Mouse (Mus musculus): Measurements from ENCODE around the gene Mthfd1l. TPM values are rescaled to one million over a fixed set of nuclear protein-coding genes. Genes with fewer than 3 reads are reported as not detected.
"Not testable (repeated sequence)": the region's sequence is repeated elsewhere in the genome, so short reads cannot be mapped to it uniquely, and the experiment has no call there.

Gene Mthfd1l
- polyA plus RNA-seq, 1 experiment from 2014 or later: 7.3 TPM

DNA sequence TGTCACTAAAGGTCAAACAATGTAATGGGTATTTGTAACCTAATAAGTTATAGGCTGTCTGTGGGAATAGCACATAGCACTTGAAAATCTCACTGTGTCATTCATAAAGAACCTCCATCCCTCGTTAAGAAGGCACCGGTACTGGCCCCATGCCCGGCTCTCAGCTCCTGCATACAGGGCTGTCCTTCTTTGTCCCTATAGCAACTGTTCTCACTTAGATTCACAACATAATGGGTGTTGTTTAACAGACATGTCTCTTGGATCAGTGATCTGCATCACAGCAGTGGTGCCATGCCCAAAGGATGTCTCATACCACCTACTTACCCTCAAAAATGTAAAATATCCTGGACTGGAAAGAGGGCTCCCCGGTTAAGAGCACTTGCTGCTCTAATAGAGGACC lies 90.6 kb downstream of the Mthfd1l start:
- no peak for ATAC-seq
- no peak overlapping the region for H3K27ac ChIP-seq (ENCODE audit: low read length)
- H3K4me2 ChIP-seq (ENCODE audit: low read length): no peak overlapping the region
- 82% methylated on average over 4 of the region's 4 CpGs for WGBS
- no peaks in the 10 kb centered on the region for H3K27me3 ChIP-seq (ENCODE audit: control insufficient read depth, insufficient read depth, low read depth, low read length)
- H3K4me1 ChIP-seq (ENCODE audit: control insufficient read depth, insufficient read depth, low read length): no peaks in the 10 kb centered on the region
- no peaks in the 10 kb centered on the region for H3K36me3 ChIP-seq (ENCODE audit: control insufficient read depth, insufficient read depth, low read length)
- H3K9me3 ChIP-seq (replicated peaks; ENCODE audit: control insufficient read depth, low read length, poor library complexity, severe bottlenecking): no peaks in the 10 kb centered on the region
- no peak overlapping the region for H3K9ac ChIP-seq (ENCODE audit: low read depth, low read length)
- H3K4me3 ChIP-seq (ENCODE audit: low read depth, low read length): no peak overlapping the region

DNA sequence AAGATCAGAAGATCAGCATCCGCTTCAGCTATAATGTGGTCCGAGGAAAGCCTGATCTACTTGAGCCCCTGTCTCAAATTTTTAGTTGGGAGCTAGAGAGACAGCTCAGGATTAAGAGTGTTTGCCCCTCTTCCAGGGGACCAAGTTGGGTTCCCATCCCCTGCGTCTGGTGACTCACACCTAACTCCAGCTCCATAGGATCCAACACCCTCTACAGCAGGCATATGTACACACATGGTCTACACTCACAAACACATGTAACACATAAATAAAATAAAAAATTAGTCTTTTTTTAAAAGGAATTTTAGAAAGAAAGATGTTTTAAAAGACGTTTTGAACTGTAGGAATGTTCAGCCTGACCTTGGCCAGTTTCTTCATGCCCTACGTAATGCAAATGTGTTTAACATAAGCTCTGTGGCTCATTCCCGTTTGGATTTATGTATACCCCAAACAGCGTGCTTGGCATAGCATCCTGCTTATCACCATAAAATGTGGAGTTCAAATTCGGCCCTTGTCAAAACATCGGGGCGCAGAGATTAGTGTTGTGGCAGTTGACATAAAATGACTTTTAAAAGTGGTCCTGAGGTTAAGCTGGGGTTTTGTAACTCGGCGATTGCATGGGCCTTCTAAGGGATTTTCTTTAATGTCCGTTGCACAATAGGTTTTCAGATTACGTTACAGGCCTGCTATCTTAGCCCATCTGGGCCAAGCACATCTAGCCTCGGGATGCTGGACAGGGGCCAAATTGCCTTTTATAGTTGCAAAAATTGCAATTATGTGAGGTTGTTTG lies 92.6 kb downstream of the Mthfd1l start:
- Histone ChIP-seq H3K4me2 (ENCODE audit: low read length) (no peak overlapping the region), H3K4me3 (ENCODE audit: low read depth, low read length) (no peak overlapping the region), H3K36me3 (ENCODE audit: control insufficient read depth, insufficient read depth, low read length) (no peaks in the 10 kb centered on the region), H3K27ac (ENCODE audit: low read length) (no peak overlapping the region), H3K27me3 (ENCODE audit: control insufficient read depth, insufficient read depth, low read depth, low read length) (no peaks in the 10 kb centered on the region), H3K4me1 (ENCODE audit: control insufficient read depth, insufficient read depth, low read length) (no peaks in the 10 kb centered on the region), H3K9ac (ENCODE audit: low read depth, low read length) (no peak overlapping the region), H3K9me3 (replicated peaks; ENCODE audit: control insufficient read depth, low read length, poor library complexity, severe bottlenecking) (no peaks in the 10 kb centered on the region)
- no peak for ATAC-seq
- 60% methylated on average over 15 of the region's 15 CpGs for WGBS

DNA sequence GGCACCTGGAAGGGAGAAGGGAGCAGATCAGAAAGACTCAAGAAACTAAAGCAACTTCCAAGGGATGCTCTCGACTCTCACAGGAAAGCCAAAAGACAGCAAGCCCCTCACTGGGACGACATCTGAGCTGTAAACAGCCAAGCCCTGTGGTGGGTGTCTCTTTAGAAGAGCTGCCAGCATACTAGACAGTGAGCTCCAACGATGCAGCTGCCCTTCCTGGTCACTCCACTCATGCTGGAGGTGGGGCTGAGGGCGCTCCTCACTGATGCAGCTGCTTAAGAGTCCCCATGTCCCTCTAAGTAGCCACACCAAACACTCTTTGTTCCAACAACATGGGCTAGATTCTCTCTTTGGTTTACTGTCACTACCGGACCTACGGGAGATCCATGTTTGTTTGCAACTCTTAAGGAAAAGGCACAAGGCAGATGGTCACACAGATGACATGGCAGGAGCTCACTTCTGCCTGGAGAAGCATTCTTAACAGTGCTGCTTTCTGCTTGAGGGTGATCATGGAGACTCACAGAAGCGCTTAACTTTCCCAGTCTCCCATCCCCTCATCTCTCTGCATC lies 96.4 kb downstream of the Mthfd1l start:
- no peak for ATAC-seq
- Histone ChIP-seq H3K36me3 (ENCODE audit: control insufficient read depth, insufficient read depth, low read length) (no peaks in the 10 kb centered on the region), H3K27me3 (ENCODE audit: control insufficient read depth, insufficient read depth, low read depth, low read length) (no peaks in the 10 kb centered on the region), H3K9ac (ENCODE audit: low read depth, low read length) (no peak overlapping the region), H3K27ac (ENCODE audit: low read length) (no peak overlapping the region), H3K4me1 (ENCODE audit: control insufficient read depth, insufficient read depth, low read length) (no peaks in the 10 kb centered on the region), H3K4me2 (ENCODE audit: low read length) (no peak overlapping the region), H3K4me3 (ENCODE audit: low read depth, low read length) (no peak overlapping the region), H3K9me3 (replicated peaks; ENCODE audit: control insufficient read depth, low read length, poor library complexity, severe bottlenecking) (no peaks in the 10 kb centered on the region)
- WGBS: 85% methylated on average over 7 of the region's 7 CpGs

DNA sequence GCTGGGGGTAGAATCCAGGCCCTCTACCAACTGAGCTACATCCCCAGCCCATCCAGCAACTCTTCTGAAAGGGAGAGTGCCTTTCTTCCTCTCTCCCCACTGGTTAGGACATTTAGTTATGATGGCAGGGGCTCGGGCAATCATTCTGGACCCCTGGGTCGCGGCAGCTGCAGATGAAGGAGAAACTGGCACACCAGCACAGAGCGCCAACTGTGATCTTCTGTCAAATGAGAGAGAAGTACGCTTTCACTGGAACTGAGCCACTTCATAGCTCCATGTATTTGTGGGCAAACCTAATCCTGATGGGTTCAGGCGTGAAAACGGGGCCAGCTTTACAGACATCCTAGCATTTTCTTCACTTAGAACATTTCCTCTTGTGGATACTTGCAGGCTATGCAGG lies 97.1 kb downstream of the Mthfd1l start:
- no peak overlapping the region for H3K9ac ChIP-seq (ENCODE audit: low read depth, low read length)
- ATAC-seq: peak; percentile 32
- H3K4me2 ChIP-seq (ENCODE audit: low read length): no peak overlapping the region
- H3K27me3 ChIP-seq (ENCODE audit: control insufficient read depth, insufficient read depth, low read depth, low read length): no peaks in the 10 kb centered on the region
- no peaks in the 10 kb centered on the region for H3K4me1 ChIP-seq (ENCODE audit: control insufficient read depth, insufficient read depth, low read length)
- H3K27ac ChIP-seq (ENCODE audit: low read length): no peak overlapping the region
- 86% methylated on average over 7 of the region's 7 CpGs for whole genome bisulfite sequencing
- no peaks in the 10 kb centered on the region for H3K36me3 ChIP-seq (ENCODE audit: control insufficient read depth, insufficient read depth, low read length)
- H3K4me3 ChIP-seq (ENCODE audit: low read depth, low read length): no peak overlapping the region
- H3K9me3 ChIP-seq (replicated peaks; ENCODE audit: control insufficient read depth, low read length, poor library complexity, severe bottlenecking): no peaks in the 10 kb centered on the region

GRCm38 (mm10) chr10:4071069-4071844 lies 98.3 kb downstream of the Mthfd1l start:
- H3K27ac ChIP-seq (ENCODE audit: low read length): no peak overlapping the region
- no peaks in the 10 kb centered on the region for H3K27me3 ChIP-seq (ENCODE audit: control insufficient read depth, insufficient read depth, low read depth, low read length)
- H3K4me2 ChIP-seq (ENCODE audit: low read length): no peak overlapping the region
- no peaks in the 10 kb centered on the region for H3K36me3 ChIP-seq (ENCODE audit: control insufficient read depth, insufficient read depth, low read length)
- H3K4me3 ChIP-seq (ENCODE audit: low read depth, low read length): no peak overlapping the region
- H3K9me3 ChIP-seq (replicated peaks; ENCODE audit: control insufficient read depth, low read length, poor library complexity, severe bottlenecking): no peaks in the 10 kb centered on the region
- no peak for ATAC-seq
- 88% methylated on average over 8 of the region's 8 CpGs for WGBS
- no peak overlapping the region for H3K9ac ChIP-seq (ENCODE audit: low read depth, low read length)
- no peaks in the 10 kb centered on the region for H3K4me1 ChIP-seq (ENCODE audit: control insufficient read depth, insufficient read depth, low read length)

DNA sequence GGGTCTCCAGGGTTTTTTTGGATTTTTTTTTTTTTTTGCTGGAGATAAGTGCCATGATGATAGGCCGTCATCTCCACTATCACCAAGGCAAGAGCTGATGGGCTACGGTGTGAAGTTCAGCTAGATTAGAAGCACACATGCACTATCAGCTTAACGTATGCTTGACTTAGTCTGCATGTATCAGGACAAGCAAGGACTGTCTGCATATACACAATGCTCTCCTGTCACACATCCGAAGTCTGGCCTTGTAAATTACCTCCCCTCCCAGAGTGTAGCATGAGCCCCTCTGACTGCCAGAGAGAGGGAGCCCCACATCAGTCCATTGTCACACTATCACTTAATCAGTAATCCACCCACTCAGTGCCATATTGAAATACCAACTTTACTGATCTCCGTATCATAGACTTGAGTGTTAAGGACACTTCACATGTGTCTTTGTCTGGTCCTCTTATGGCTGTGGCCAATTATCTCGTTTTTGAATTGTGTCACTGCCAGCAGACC lies 99.0 kb downstream of the Mthfd1l start:
- H3K9ac ChIP-seq (ENCODE audit: low read depth, low read length): no peak overlapping the region
- H3K9me3 ChIP-seq (replicated peaks; ENCODE audit: control insufficient read depth, low read length, poor library complexity, severe bottlenecking): no peaks in the 10 kb centered on the region
- no peak overlapping the region for H3K4me2 ChIP-seq (ENCODE audit: low read length)
- 77% methylated on average over 6 of the region's 6 CpGs for WGBS
- no peak overlapping the region for H3K27ac ChIP-seq (ENCODE audit: low read length)
- no peaks in the 10 kb centered on the region for H3K36me3 ChIP-seq (ENCODE audit: control insufficient read depth, insufficient read depth, low read length)
- ATAC-seq: no peak
- H3K4me3 ChIP-seq (ENCODE audit: low read depth, low read length): no peak overlapping the region
- H3K27me3 ChIP-seq (ENCODE audit: control insufficient read depth, insufficient read depth, low read depth, low read length): no peaks in the 10 kb centered on the region
- no peaks in the 10 kb centered on the region for H3K4me1 ChIP-seq (ENCODE audit: control insufficient read depth, insufficient read depth, low read length)

GRCm38 (mm10) chr10:4072491-4072890 lies 99.6 kb downstream of the Mthfd1l start:
- WGBS: 82% methylated on average over 4 of the region's 4 CpGs
- not testable (repeated sequence) for H3K9ac ChIP-seq (ENCODE audit: low read depth, low read length); H3K4me3 ChIP-seq (ENCODE audit: low read depth, low read length); ATAC-seq; H3K9me3 ChIP-seq (replicated peaks; ENCODE audit: control insufficient read depth, low read length, poor library complexity, severe bottlenecking); H3K4me2 ChIP-seq (ENCODE audit: low read length); H3K36me3 ChIP-seq (ENCODE audit: control insufficient read depth, insufficient read depth, low read length); H3K27ac ChIP-seq (ENCODE audit: low read length); H3K4me1 ChIP-seq (ENCODE audit: control insufficient read depth, insufficient read depth, low read length); H3K27me3 ChIP-seq (ENCODE audit: control insufficient read depth, insufficient read depth, low read depth, low read length)

GRCm38 (mm10) chr10:4078220-4078840 lies 105.4 kb downstream of the Mthfd1l start:
- Histone ChIP-seq H3K4me2 (ENCODE audit: low read length) (no peak overlapping the region), H3K4me3 (ENCODE audit: low read depth, low read length) (no peak overlapping the region), H3K9me3 (replicated peaks; ENCODE audit: control insufficient read depth, low read length, poor library complexity, severe bottlenecking) (no peaks in the 10 kb centered on the region), H3K36me3 (ENCODE audit: control insufficient read depth, insufficient read depth, low read length) (no peaks in the 10 kb centered on the region), H3K27me3 (ENCODE audit: control insufficient read depth, insufficient read depth, low read depth, low read length) (no peaks in the 10 kb centered on the region), H3K9ac (ENCODE audit: low read depth, low read length) (no peak overlapping the region), H3K4me1 (ENCODE audit: control insufficient read depth, insufficient read depth, low read length) (no peaks in the 10 kb centered on the region), H3K27ac (ENCODE audit: low read length) (no peak overlapping the region)
- ATAC-seq: no peak
- 86% methylated on average over 9 of the region's 9 CpGs for WGBS

Data from midbrain, embryonic 16.5 days (tissue).